Mouse (Mus musculus): ENCODE measurements around the gene Zmynd8.
A peak's percentile ranks its signal among the peaks of the same experiment; 100 is the strongest.

The Zmynd8 gene

GRCm38 (mm10) chr2:165858453-165859384 lies 40.1 kb downstream of the Zmynd8 start:
- peak; percentile 49 for DNase-seq (ENCODE audit: low read depth, low spot score)

GRCm38 (mm10) chr2:165857841-165858426 lies 40.9 kb downstream of the Zmynd8 start:
- DNase-seq (ENCODE audit: low read depth, low spot score): peak; percentile 76

GRCm38 (mm10) chr2:165857395-165857831 lies 41.4 kb downstream of the Zmynd8 start:
- peak; percentile 92 for DNase-seq (ENCODE audit: low read depth, low spot score)

- no peak for DNase-seq (ENCODE audit: low read depth, low spot score)
Measured at GRCm38 (mm10) chr2:165856611-165857200, 42.1 kb downstream of the Zmynd8 start.

GRCm38 (mm10) chr2:165855641-165856301 lies 43.0 kb downstream of the Zmynd8 start:
- DNase-seq (ENCODE audit: low read depth, low spot score): no peak

- DNase-seq (ENCODE audit: low read depth, low spot score): peak; percentile 49
Measured at GRCm38 (mm10) chr2:165854207-165854968, 44.4 kb downstream of the Zmynd8 start.

- peak; percentile 66 for DNase-seq (ENCODE audit: low read depth, low spot score)
Measured at GRCm38 (mm10) chr2:165852896-165853633, 45.8 kb downstream of the Zmynd8 start.

GRCm38 (mm10) chr2:165852453-165852852 lies 46.4 kb downstream of the Zmynd8 start:
- no peak for DNase-seq (ENCODE audit: low read depth, low spot score)

- no peak for DNase-seq (ENCODE audit: low read depth, low spot score)
Measured at GRCm38 (mm10) chr2:165851811-165852415, 46.9 kb downstream of the Zmynd8 start.

- DNase-seq (ENCODE audit: low read depth, low spot score): no peak
Measured at GRCm38 (mm10) chr2:165850826-165851225, 48.0 kb downstream of the Zmynd8 start.

GRCm38 (mm10) chr2:165849129-165849528 lies 49.7 kb downstream of the Zmynd8 start:
- peak; percentile 46 for DNase-seq (ENCODE audit: low read depth, low spot score)

GRCm38 (mm10) chr2:165846787-165847186 lies 52.0 kb downstream of the Zmynd8 start:
- no peak for DNase-seq (ENCODE audit: low read depth, low spot score)

GRCm38 (mm10) chr2:165845490-165845889 lies 53.3 kb downstream of the Zmynd8 start:
- peak; percentile 54 for DNase-seq (ENCODE audit: low read depth, low spot score)

- no peak for DNase-seq (ENCODE audit: low read depth, low spot score)
Measured at GRCm38 (mm10) chr2:165843350-165843749, 55.5 kb downstream of the Zmynd8 start.

- DNase-seq (ENCODE audit: low read depth, low spot score): no peak
Measured at GRCm38 (mm10) chr2:165842241-165842640, 56.6 kb downstream of the Zmynd8 start.

GRCm38 (mm10) chr2:165841805-165842204 lies 57.0 kb downstream of the Zmynd8 start:
- no peak for DNase-seq (ENCODE audit: low read depth, low spot score)

GRCm38 (mm10) chr2:165840852-165841251 lies 58.0 kb downstream of the Zmynd8 start:
- no peak for DNase-seq (ENCODE audit: low read depth, low spot score)

- DNase-seq (ENCODE audit: low read depth, low spot score): no peak
Measured at GRCm38 (mm10) chr2:165839317-165839652, 59.5 kb downstream of the Zmynd8 start.

- no peak for DNase-seq (ENCODE audit: low read depth, low spot score)
Measured at GRCm38 (mm10) chr2:165838606-165839316, 60.1 kb downstream of the Zmynd8 start.

Data from ZHBTc4 (cell line).